Mouse (Mus musculus): ENCODE data around the gene Btbd35f11. TPM values are rescaled to one million over a fixed set of nuclear protein-coding genes. Genes with fewer than 3 reads are reported as not detected.
"Not testable (repeated sequence)": the region's sequence is repeated elsewhere in the genome, so short reads cannot be mapped to it uniquely, and the experiment has no call there.

Btbd35f11 gene
- not detected in 2 replicates for polyA plus RNA-seq (2012; ENCODE audit: insufficient read depth, insufficient read length, missing spikeins)

DNA sequence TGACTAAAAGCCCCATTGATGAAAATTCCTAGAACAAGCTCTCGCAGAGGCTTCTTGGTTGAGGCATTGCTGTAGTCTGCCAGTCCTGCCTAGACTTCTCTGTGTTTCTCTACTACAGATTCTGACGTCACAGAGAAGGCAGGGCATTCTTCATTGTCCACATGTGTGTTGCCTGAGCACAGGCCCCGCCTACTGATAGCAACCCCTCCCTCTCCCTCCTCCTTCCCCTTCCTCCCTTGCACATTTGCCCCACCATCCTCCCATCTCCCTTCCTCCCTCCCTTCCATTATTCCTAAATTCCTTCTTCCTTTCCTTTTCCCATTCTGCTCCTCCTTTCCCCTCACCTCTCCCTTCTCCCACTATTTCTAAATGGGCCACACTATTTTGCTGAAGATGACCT, at the start of gene Btbd35f11:
Gene Btbd35f11, minus strand, starts transcription at position 101 of the 400 bp plus-strand sequence.
- not testable (repeated sequence) for H3K4me3 ChIP-seq (ENCODE audit: insufficient read depth, low read depth, low read length); H3K4me1 ChIP-seq (ENCODE audit: control insufficient read depth, insufficient read depth, insufficient read length, low read length); H3K27ac ChIP-seq (replicated peaks; ENCODE audit: low read depth, low read length)

DNA sequence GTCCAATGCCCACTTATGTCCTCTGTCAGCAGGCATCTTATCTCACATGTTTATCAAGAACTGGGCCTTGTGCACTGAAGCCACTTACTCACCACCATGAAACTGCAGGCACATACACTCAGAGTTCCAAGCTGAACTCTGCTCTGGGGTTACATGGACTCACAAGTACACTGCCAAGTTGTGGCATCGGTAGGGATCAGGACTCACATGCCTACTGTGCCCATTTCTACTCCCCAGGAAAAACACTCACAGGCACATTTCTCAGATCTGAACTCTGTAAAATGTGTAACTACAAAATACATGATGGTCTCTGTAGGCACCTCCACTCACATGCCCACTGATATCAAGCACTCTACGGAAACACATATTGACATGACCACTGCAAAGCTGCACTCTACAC, 33.5 kb downstream of the Btbd35f11 start:
- not testable (repeated sequence) for H3K4me1 ChIP-seq (ENCODE audit: control insufficient read depth, insufficient read depth, insufficient read length, low read length); H3K27ac ChIP-seq (replicated peaks; ENCODE audit: low read depth, low read length); H3K4me3 ChIP-seq (ENCODE audit: insufficient read depth, low read depth, low read length)

Other genes starting within 250 kb of the Btbd35f11 start
- not detected in 2 replicates for gene Btbd35f24, start 247.9 kb downstream of the Btbd35f11 start, polyA plus RNA-seq (2012; ENCODE audit: insufficient read depth, insufficient read length, missing spikeins)